Mouse (Mus musculus) midbrain, embryonic 11.5 days (tissue): ENCODE results near the gene Vegfd. TPM values are rescaled to one million over a fixed set of nuclear protein-coding genes. Genes with fewer than 3 reads are reported as not detected.

ENCODE experiments used
- ATAC-seq: fragments of 200-750 bp; cut with Nextera tagmentation; 2 replicates; pipeline ENCODE4 v1.8.0; 2017; ENCODE audit warnings: moderate TSS enrichment, moderate library complexity; ENCODE audit not compliant: low FRiP score
- DNase-seq: peaks from one replicate; pipeline ENCODE4 v3.0.0; 2015; ENCODE audit warnings: low spot score; ENCODE audit errors: missing footprints
- H3K27ac ChIP-seq: fragments of 300-500 bp; sonication (generic); 2 replicates; pipeline ENCODE4 v1.5.1; 2014; ENCODE audit warnings: low read depth, low read length
- H3K27me3 ChIP-seq: fragments of 300-500 bp; sonication (generic); 2 replicates; pipeline ENCODE4 v1.6.1; 2014; ENCODE audit warnings: mild to moderate bottlenecking, low read length, moderate library complexity, mixed read lengths; ENCODE audit not compliant: control insufficient read depth, insufficient read depth
- H3K36me3 ChIP-seq: fragments of 300-500 bp; sonication (generic); 2 replicates; pipeline ENCODE4 v1.6.1; 2014; ENCODE audit warnings: mild to moderate bottlenecking, low read length, moderate library complexity, mixed read lengths; ENCODE audit not compliant: control insufficient read depth, insufficient read depth
- H3K4me1 ChIP-seq: fragments of 300-500 bp; sonication (generic); 2 replicates; pipeline ENCODE4 v1.6.1; 2014; ENCODE audit warnings: low read length; ENCODE audit not compliant: control insufficient read depth, insufficient read depth
- H3K4me2 ChIP-seq: fragments of 300-500 bp; sonication (generic); 2 replicates; pipeline ENCODE4 v1.6.1; 2014; ENCODE audit warnings: mild to moderate bottlenecking, moderate library complexity
- H3K4me3 ChIP-seq: fragments of 300-500 bp; sonication (generic); 2 replicates; pipeline ENCODE4 v1.5.1; 2014; ENCODE audit warnings: low read depth, low read length
- H3K9ac ChIP-seq: fragments of 300-500 bp; sonication (generic); 2 replicates; pipeline ENCODE4 v1.6.1; 2014; ENCODE audit warnings: low read length
- H3K9me3 ChIP-seq: fragments of 300-500 bp; sonication (generic); 2 replicates; pipeline ENCODE4 v1.6.1; 2016; ENCODE audit warnings: low read length; ENCODE audit not compliant: control insufficient read depth
- WGBS: fragments of 180-500 bp; shearing (Covaris S2); extraction: QIAGEN DNeasy Blood & Tissue Kit; methylation state at CpG from one replicate; pipeline ENCODE4 v1.1.7; 2014; 5-methylcytosine and 5-hydroxymethylcytosine counted together
- polyA plus RNA-seq: library from polyadenylated mRNA; unstranded; fragments of >200 nt; fragmentation: Nextera tagmentation; extraction: Ambion mirVana; gene quantifications from 2 replicates; pipeline ENCODE4 v1.2.1, GENCODE M21; 2014

Gene Vegfd
- polyA plus RNA-seq, 1 experiment from 2014 or later, result 0.79 TPM

- H3K4me1 ChIP-seq, result no peaks in the 10 kb centered on the region
- no peaks in the 10 kb centered on the region; the same call in 1 of the 2 replicates for H3K27me3 ChIP-seq
- WGBS, result 86% methylated on average over 1 of the region's 1 CpGs
- H3K27ac ChIP-seq, result no peak overlapping the region
- no peak overlapping the region for H3K4me3 ChIP-seq
- DNase-seq, result no peak
- no peak overlapping the region for H3K9ac ChIP-seq
- H3K4me2 ChIP-seq, result no peak overlapping the region
- no peak for ATAC-seq
- no peaks in the 10 kb centered on the region for H3K36me3 ChIP-seq
- H3K9me3 ChIP-seq, result no peaks in the 10 kb centered on the region
Observed at GRCm38 (mm10) chrX:164410562-164410961, 37.4 kb downstream of the Vegfd start.

GRCm38 (mm10) chrX:164416803-164417202 is 43.6 kb downstream of the Vegfd start:
- no peak for DNase-seq
- H3K27ac ChIP-seq, result no peak overlapping the region
- no peak overlapping the region for H3K4me2 ChIP-seq
- no peak overlapping the region for H3K9ac ChIP-seq
- 78% methylated on average over 2 of the region's 2 CpGs for WGBS
- no peak overlapping the region for H3K4me3 ChIP-seq
- no peaks in the 10 kb centered on the region for H3K9me3 ChIP-seq
- H3K27me3 ChIP-seq, result no peaks in the 10 kb centered on the region; the same call in 1 of the 2 replicates
- no peaks in the 10 kb centered on the region for H3K36me3 ChIP-seq
- no peak for ATAC-seq
- peaks cover 3% of the 10 kb centered on the region; the same call in 1 of the 2 replicates for H3K4me1 ChIP-seq

GRCm38 (mm10) chrX:164418008-164418407 is 44.8 kb downstream of the Vegfd start:
- ATAC-seq, result no peak
- Histone ChIP-seq H3K4me3 (no peak overlapping the region), H3K36me3 (no peaks in the 10 kb centered on the region), H3K4me2 (no peak overlapping the region), H3K4me1 (peaks cover 3% of the 10 kb centered on the region; the same call in 1 of the 2 replicates), H3K27me3 (no peaks in the 10 kb centered on the region; the same call in 1 of the 2 replicates), H3K27ac (no peak overlapping the region), H3K9me3 (no peaks in the 10 kb centered on the region), H3K9ac (no peak overlapping the region)
- no peak for DNase-seq

GRCm38 (mm10) chrX:164419471-164419939 is 46.3 kb downstream of the Vegfd start, which contains the start of gene Piga:
Piga (plus strand) TSS chrX:164419787.
- Histone ChIP-seq H3K4me3 (peak within 1 kb of the TSS; percentile 47), H3K36me3 (no peaks in the 10 kb centered on the region), H3K9me3 (no peaks in the 10 kb centered on the region), H3K4me1 (peaks cover 3% of the 10 kb centered on the region; the same call in 1 of the 2 replicates), H3K27ac (no peak within 1 kb of the TSS; the same call in 1 of the 2 replicates), H3K27me3 (no peaks in the 10 kb centered on the region; the same call in 1 of the 2 replicates), H3K4me2 (peak within 1 kb of the TSS; percentile 46), H3K9ac (peak within 1 kb of the TSS; percentile 70)
- ATAC-seq (peak; percentile 99), DNase-seq (peak; percentile 96)
- WGBS, result 22% methylated on average over 39 of the region's 40 CpGs

GRCm38 (mm10) chrX:164419955-164420354 is 46.8 kb downstream of the Vegfd start:
- DNase-seq, result no peak
- no peak; the same call in 1 of the 2 replicates for ATAC-seq
- no peaks in the 10 kb centered on the region for H3K9me3 ChIP-seq
- H3K4me1 ChIP-seq, result peaks cover 3% of the 10 kb centered on the region; the same call in 1 of the 2 replicates
- H3K9ac ChIP-seq, result peak overlapping the region; percentile 70
- 26% methylated on average over 13 of the region's 13 CpGs for WGBS
- no peaks in the 10 kb centered on the region for H3K36me3 ChIP-seq
- no peaks in the 10 kb centered on the region for H3K27me3 ChIP-seq
- H3K4me2 ChIP-seq, result peak overlapping the region; percentile 46
- no peak overlapping the region; the same call in 1 of the 2 replicates for H3K27ac ChIP-seq
- peak overlapping the region; percentile 47 for H3K4me3 ChIP-seq

- 64% methylated on average over 3 of the region's 3 CpGs for WGBS
- Histone ChIP-seq H3K27me3 (no peaks in the 10 kb centered on the region), H3K36me3 (no peaks in the 10 kb centered on the region), H3K4me2 (peak overlapping the region; percentile 46), H3K4me1 (peaks cover 3% of the 10 kb centered on the region; the same call in 1 of the 2 replicates), H3K27ac (no peak overlapping the region), H3K9ac (peak overlapping the region; percentile 70; the same call in 1 of the 2 replicates), H3K4me3 (peak overlapping the region; percentile 47), H3K9me3 (no peaks in the 10 kb centered on the region)
- DNase-seq (no peak), ATAC-seq (no peak)
Observed at GRCm38 (mm10) chrX:164420518-164420917, 47.3 kb downstream of the Vegfd start.

- H3K4me2 ChIP-seq, result no peak overlapping the region
- H3K27me3 ChIP-seq, result no peaks in the 10 kb centered on the region; the same call in 1 of the 2 replicates
- H3K9me3 ChIP-seq, result no peaks in the 10 kb centered on the region
- WGBS, result 80% methylated on average over 1 of the region's 1 CpGs
- H3K9ac ChIP-seq, result no peak overlapping the region
- DNase-seq (no peak), ATAC-seq (no peak)
- H3K4me1 ChIP-seq, result peaks cover 3% of the 10 kb centered on the region; the same call in 1 of the 2 replicates
- no peak overlapping the region for H3K27ac ChIP-seq
- no peaks in the 10 kb centered on the region for H3K36me3 ChIP-seq
- H3K4me3 ChIP-seq, result no peak overlapping the region
Observed at GRCm38 (mm10) chrX:164424821-164425220, 51.6 kb downstream of the Vegfd start.

- H3K4me3 ChIP-seq, result no peak overlapping the region
- H3K27me3 ChIP-seq, result no peaks in the 10 kb centered on the region; the same call in 1 of the 2 replicates
- no peak overlapping the region for H3K27ac ChIP-seq
- no peak overlapping the region for H3K4me2 ChIP-seq
- DNase-seq (no peak), ATAC-seq (no peak)
- H3K36me3 ChIP-seq, result peaks cover 2% of the 10 kb centered on the region; the same call in 1 of the 2 replicates
- H3K4me1 ChIP-seq, result no peaks in the 10 kb centered on the region
- WGBS, result 95% methylated on average over 4 of the region's 4 CpGs
- H3K9me3 ChIP-seq, result no peaks in the 10 kb centered on the region
- no peak overlapping the region for H3K9ac ChIP-seq
Observed at GRCm38 (mm10) chrX:164427295-164427694, 54.1 kb downstream of the Vegfd start.

GRCm38 (mm10) chrX:164428224-164428623 is 55.0 kb downstream of the Vegfd start:
- Histone ChIP-seq H3K9me3 (no peaks in the 10 kb centered on the region), H3K9ac (no peak overlapping the region), H3K27me3 (no peaks in the 10 kb centered on the region; the same call in 1 of the 2 replicates), H3K4me1 (no peaks in the 10 kb centered on the region), H3K4me2 (no peak overlapping the region), H3K36me3 (peaks cover 2% of the 10 kb centered on the region; the same call in 1 of the 2 replicates), H3K4me3 (no peak overlapping the region), H3K27ac (no peak overlapping the region)
- WGBS, result 87% methylated on average over 2 of the region's 2 CpGs
- DNase-seq, result no peak
- no peak for ATAC-seq
